Mouse (Mus musculus) midbrain, embryonic 13.5 days (tissue): ENCODE measurements around the gene Smarcc1. TPM values are rescaled to one million over a fixed set of nuclear protein-coding genes. Genes with fewer than 3 reads are reported as not detected.
"Not testable (repeated sequence)": the region's sequence is repeated elsewhere in the genome, so short reads cannot be mapped to it uniquely, and the experiment has no call there.

Source experiments
- ATAC-seq: fragments of 200-750 bp; cut with Nextera tagmentation; 2 replicates; pipeline ENCODE4 v1.8.0; 2017; ENCODE audit warnings: mild to moderate bottlenecking, moderate TSS enrichment, moderate library complexity
- H3K27ac ChIP-seq: fragments of 300-500 bp; sonication (generic); 2 replicates; pipeline ENCODE4 v1.5.1; 2015; ENCODE audit warnings: inconsistent platforms, mild to moderate bottlenecking, moderate library complexity
- H3K27me3 ChIP-seq: fragments of 300-500 bp; sonication (generic); 2 replicates; pipeline ENCODE4 v1.6.1; 2015; ENCODE audit warnings: mild to moderate bottlenecking, inconsistent platforms
- H3K36me3 ChIP-seq: fragments of 300-500 bp; sonication (generic); 2 replicates; pipeline ENCODE4 v1.6.1; 2015; ENCODE audit warnings: mild to moderate bottlenecking, inconsistent platforms
- H3K4me1 ChIP-seq: fragments of 300-500 bp; sonication (generic); replicated peaks from 2 replicates; pipeline ENCODE4 v1.6.1; 2015; ENCODE audit warnings: inconsistent platforms
- H3K4me2 ChIP-seq: fragments of 300-500 bp; sonication (generic); replicated peaks from 2 replicates; pipeline ENCODE4 v1.6.1; 2015; ENCODE audit warnings: moderate library complexity, mild to moderate bottlenecking, inconsistent platforms
- H3K4me3 ChIP-seq: fragments of 300-500 bp; sonication (generic); replicated peaks from 2 replicates; pipeline ENCODE4 v1.5.1; 2015; ENCODE audit warnings: mild to moderate bottlenecking, inconsistent platforms
- H3K9ac ChIP-seq: fragments of 300-500 bp; sonication (generic); replicated peaks from 2 replicates; pipeline ENCODE4 v1.6.1; 2015; ENCODE audit warnings: mild to moderate bottlenecking, inconsistent platforms
- H3K9me3 ChIP-seq: fragments of 300-500 bp; sonication (generic); 2 replicates; pipeline ENCODE4 v1.6.1; 2016; ENCODE audit warnings: mild to moderate bottlenecking, inconsistent platforms
- WGBS: fragments of 180-500 bp; shearing (Covaris S2); methylation state at CpG from one replicate; pipeline ENCODE4 v1.1.7; 2015; 5-methylcytosine and 5-hydroxymethylcytosine counted together
- polyA plus RNA-seq: library from polyadenylated mRNA; unstranded; fragments of >200 nt; fragmentation: Nextera tagmentation; extraction: Ambion mirVana; gene quantifications from 2 replicates; pipeline ENCODE4 v1.2.1, GENCODE M21; 2015

Smarcc1 gene
- polyA plus RNA-seq, 1 experiment from 2014 or later: 167 TPM

DNA sequence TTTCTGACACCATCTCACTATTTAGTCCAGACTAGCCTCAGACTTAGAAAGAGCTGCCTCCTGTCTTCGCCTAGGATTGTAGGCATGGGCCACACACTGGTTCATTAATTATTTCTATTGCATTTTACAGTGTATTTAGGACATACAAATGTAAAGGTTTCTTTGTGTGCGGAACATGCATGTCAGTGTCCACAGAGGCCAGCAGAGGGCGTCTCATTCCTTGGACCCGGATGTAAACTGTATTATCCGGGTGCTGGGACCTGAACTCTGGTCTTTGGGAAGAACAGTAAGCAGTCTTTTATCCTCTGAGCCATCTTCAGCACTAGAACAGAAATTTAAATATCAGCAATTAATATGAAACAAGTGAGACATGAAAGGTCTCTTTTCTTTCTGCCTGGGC is 16.7 kb downstream of the Smarcc1 start:
- no peak for ATAC-seq
- H3K27ac ChIP-seq: no peak overlapping the region

DNA sequence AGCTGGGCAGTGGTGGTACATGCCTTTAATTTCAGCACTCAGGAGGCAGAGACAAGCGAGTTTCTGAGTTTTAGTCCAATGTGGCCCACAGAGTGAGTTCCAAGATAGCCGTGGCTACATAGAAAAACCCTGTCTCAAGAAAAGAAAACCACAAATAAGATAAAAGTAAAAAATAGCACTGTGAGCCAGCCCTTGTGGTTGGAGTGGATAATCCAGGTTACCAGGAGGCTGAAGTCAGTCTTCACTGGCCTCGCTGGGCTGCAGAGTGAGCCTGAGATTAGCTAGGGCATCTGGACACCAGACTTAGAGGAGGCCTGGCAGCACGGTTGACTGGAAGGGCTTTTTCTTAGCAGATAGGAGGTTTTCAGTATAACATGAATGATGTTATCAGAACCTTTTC is 21.6 kb downstream of the Smarcc1 start:
- H3K4me1 ChIP-seq: peaks cover 24% of the 10 kb centered on the region
- H3K4me3 ChIP-seq: no peak overlapping the region
- peaks cover 70% of the 10 kb centered on the region for H3K36me3 ChIP-seq
- no peak overlapping the region for H3K9ac ChIP-seq
- H3K27ac ChIP-seq: no peak overlapping the region
- no peaks in the 10 kb centered on the region for H3K9me3 ChIP-seq
- H3K4me2 ChIP-seq: no peak overlapping the region
- no peaks in the 10 kb centered on the region for H3K27me3 ChIP-seq
- WGBS: 86% methylated on average over 4 of the region's 4 CpGs
- no peak for ATAC-seq

More for the DNA sequence above, 16.7 kb downstream of the Smarcc1 start:
- no peaks in the 10 kb centered on the region for H3K27me3 ChIP-seq
- peaks cover 29% of the 10 kb centered on the region for H3K36me3 ChIP-seq
- H3K9me3 ChIP-seq: no peaks in the 10 kb centered on the region
- peak overlapping the region; percentile 65 for H3K4me2 ChIP-seq
- H3K9ac ChIP-seq: no peak overlapping the region
- H3K4me3 ChIP-seq: peak overlapping the region; percentile 91
- peaks cover 45% of the 10 kb centered on the region for H3K4me1 ChIP-seq
- WGBS: 84% methylated on average over 5 of the region's 5 CpGs

DNA sequence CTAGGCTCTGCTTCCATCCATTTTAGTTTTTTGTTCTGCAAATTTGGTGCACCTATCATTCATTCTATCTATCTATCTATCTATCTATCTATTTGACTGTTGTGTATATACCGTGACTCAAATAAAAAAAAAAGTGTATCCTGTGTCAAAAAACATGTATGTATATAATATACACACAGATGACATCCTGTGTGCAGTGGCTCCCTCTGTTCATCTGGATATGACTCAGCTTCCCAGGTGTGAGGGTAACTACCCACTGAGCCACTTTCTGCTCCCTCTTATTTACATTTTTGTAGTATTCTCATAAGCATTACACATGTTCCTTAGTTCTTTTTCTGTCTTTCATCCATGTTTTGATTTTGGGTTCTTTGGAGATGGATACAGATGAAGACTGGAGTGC is 24.6 kb downstream of the Smarcc1 start:
- H3K4me1 ChIP-seq: no peaks in the 10 kb centered on the region
- no peak overlapping the region for H3K4me2 ChIP-seq
- WGBS: 93% methylated on average over 1 of the region's 1 CpGs
- no peaks in the 10 kb centered on the region for H3K27me3 ChIP-seq
- H3K36me3 ChIP-seq: peaks cover 71% of the 10 kb centered on the region
- H3K27ac ChIP-seq: no peak overlapping the region
- no peak for ATAC-seq
- no peak overlapping the region for H3K9ac ChIP-seq
- H3K9me3 ChIP-seq: no peaks in the 10 kb centered on the region
- no peak overlapping the region for H3K4me3 ChIP-seq

DNA sequence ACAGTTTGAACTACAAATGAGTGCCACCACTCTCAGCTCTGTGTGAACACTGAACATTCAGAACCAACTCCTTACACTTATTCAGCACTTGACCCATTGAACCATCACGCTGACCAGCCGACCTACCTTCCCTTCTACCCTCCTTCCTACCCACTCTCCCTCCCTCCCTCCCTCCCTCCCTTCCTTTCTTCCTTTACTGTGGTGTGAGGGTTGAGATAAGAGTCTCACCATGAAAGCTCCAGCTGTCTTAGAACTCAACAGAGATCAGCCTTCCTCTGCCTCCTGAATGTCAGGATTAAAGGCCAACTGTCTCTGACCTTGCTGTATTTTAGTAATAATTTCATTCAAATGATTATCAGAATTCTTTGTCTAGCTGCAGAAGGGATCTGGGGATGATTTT is 31.1 kb downstream of the Smarcc1 start:
- no peaks in the 10 kb centered on the region for H3K4me1 ChIP-seq
- H3K4me2 ChIP-seq: no peak overlapping the region
- no peak overlapping the region for H3K4me3 ChIP-seq
- no peak overlapping the region for H3K9ac ChIP-seq
- 76% methylated on average over 2 of the region's 2 CpGs for WGBS
- no peaks in the 10 kb centered on the region for H3K27me3 ChIP-seq
- H3K36me3 ChIP-seq: peaks cover 74% of the 10 kb centered on the region
- no peaks in the 10 kb centered on the region for H3K9me3 ChIP-seq
- H3K27ac ChIP-seq: no peak overlapping the region
- ATAC-seq: no peak

DNA sequence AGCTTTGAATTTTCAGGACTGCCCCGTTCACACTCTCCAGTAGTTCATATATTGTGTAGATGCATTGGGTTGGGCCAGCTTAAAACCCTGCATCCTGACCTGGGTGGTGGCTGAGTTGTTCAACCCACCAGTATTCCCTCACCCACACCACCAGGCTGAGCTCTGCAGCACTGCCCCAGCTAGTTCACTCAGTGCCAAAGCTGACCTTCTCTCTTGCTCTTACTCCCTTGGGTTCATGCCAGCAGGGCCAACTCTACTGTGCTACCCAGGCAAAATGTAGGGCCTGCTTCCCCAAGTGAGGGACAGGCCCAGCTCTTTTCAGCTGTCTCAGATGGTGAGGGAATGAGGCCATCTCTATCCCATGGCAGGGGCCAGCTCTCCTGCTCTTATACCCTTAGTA is 41.5 kb downstream of the Smarcc1 start:
- no peak for ATAC-seq
- H3K27me3 ChIP-seq: no peaks in the 10 kb centered on the region
- H3K4me2 ChIP-seq: no peak overlapping the region
- H3K4me3 ChIP-seq: no peak overlapping the region
- no peak overlapping the region for H3K27ac ChIP-seq
- peaks cover 67% of the 10 kb centered on the region for H3K36me3 ChIP-seq
- H3K9me3 ChIP-seq: no peaks in the 10 kb centered on the region
- H3K9ac ChIP-seq: no peak overlapping the region
- H3K4me1 ChIP-seq: no peaks in the 10 kb centered on the region
- 100% methylated on average over 1 of the region's 1 CpGs for WGBS

DNA sequence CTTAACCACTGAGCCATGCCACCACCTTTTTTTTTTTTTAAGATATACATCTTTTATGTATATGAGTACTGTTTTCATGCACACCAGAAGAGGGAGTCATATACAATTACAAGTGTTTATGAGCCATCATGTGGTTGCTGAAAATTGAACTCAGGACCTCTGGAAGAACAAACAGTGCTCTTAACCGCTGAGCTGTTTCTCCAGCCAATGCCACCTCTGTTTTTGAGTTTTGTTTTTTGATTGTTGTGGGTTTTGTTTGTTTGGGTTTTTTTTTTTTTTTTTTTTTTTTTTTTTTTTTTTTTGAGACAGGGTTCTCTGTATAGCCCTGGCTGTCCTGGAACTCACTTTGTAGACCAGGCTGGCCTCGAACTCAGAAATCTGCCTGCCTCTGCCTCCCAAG is 43.0 kb downstream of the Smarcc1 start:
- H3K4me3 ChIP-seq, H3K4me1 ChIP-seq, H3K9me3 ChIP-seq, H3K27ac ChIP-seq, H3K9ac ChIP-seq, H3K4me2 ChIP-seq, H3K27me3 ChIP-seq, ATAC-seq: not testable (repeated sequence)
- 93% methylated on average over 2 of the region's 2 CpGs for WGBS
- H3K36me3 ChIP-seq: peaks cover 68% of the 10 kb centered on the region

DNA sequence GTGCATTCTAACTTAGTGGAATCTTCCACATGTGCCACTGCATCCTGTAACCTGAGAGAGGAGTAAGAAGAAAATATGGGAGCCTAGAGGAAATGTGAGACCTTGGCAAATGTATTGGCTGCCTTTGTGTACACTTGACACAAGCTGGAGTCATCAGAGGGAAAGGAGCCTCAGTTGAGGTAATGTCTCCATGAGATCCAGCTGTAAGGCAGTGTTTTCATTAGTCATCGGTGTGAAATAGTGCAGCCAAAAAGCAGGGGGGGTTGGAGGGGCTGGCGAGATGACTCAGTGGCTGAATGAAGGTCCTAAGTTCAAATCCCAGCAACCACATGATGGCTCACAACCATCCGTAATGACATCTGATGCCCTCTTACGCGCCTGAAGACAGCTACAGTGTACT is 44.9 kb downstream of the Smarcc1 start:
- H3K9ac ChIP-seq: no peak overlapping the region
- H3K4me3 ChIP-seq: no peak overlapping the region
- H3K9me3 ChIP-seq: no peaks in the 10 kb centered on the region
- no peak overlapping the region for H3K4me2 ChIP-seq
- peaks cover 67% of the 10 kb centered on the region for H3K36me3 ChIP-seq
- 96% methylated on average over 5 of the region's 5 CpGs for WGBS
- no peaks in the 10 kb centered on the region for H3K4me1 ChIP-seq
- no peak overlapping the region for H3K27ac ChIP-seq
- no peak for ATAC-seq
- H3K27me3 ChIP-seq: no peaks in the 10 kb centered on the region

DNA sequence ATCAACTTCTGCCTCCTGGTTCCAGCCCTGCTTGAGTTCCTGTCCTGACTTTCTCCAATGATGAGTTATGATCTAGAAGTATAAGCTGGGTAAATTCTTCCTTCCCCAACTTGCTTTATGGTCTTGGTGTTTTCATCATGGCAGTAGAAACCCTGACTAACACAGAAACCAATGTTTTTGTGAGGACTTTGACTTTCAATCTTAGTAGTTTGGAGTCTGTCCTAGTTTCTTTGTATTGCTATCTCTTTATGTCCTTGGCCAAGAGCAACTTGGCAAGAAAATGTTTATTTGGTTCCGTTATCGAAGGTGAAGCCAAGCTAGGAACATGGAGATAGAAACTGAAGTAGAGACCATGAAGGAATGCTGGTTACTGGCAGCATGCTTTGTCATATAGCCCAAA is 45.6 kb downstream of the Smarcc1 start:
- Histone ChIP-seq H3K4me1 (no peaks in the 10 kb centered on the region), H3K36me3 (peaks cover 67% of the 10 kb centered on the region), H3K4me3 (no peak overlapping the region), H3K27me3 (no peaks in the 10 kb centered on the region), H3K9me3 (no peaks in the 10 kb centered on the region), H3K9ac (no peak overlapping the region), H3K27ac (no peak overlapping the region), H3K4me2 (no peak overlapping the region)
- no peak for ATAC-seq
- 95% methylated on average over 2 of the region's 2 CpGs for WGBS

DNA sequence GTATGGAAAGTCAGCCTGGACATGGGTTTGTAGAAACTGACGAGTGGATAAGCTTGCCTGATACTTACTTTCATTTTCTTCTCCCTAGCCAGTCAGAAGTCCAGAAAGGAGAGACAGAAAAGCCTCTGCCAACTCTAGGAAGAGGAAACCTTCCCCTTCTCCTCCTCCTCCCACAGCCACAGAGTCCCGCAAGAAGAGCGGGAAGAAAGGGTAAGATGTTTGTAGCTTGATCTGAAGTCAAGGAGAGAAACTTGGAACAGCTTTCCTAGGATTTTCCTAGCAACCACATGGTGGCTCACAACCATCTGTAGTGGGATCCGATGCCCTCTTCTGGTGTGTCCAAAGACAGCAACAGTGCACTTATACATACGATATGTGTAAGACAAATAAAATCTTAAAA is 53.4 kb downstream of the Smarcc1 start:
- Histone ChIP-seq H3K27me3 (no peaks in the 10 kb centered on the region), H3K4me1 (no peaks in the 10 kb centered on the region), H3K9ac (no peak overlapping the region), H3K9me3 (no peaks in the 10 kb centered on the region), H3K4me3 (no peak overlapping the region), H3K36me3 (peaks cover 76% of the 10 kb centered on the region), H3K27ac (no peak overlapping the region), H3K4me2 (no peak overlapping the region)
- WGBS: 89% methylated on average over 5 of the region's 5 CpGs
- ATAC-seq: no peak

DNA sequence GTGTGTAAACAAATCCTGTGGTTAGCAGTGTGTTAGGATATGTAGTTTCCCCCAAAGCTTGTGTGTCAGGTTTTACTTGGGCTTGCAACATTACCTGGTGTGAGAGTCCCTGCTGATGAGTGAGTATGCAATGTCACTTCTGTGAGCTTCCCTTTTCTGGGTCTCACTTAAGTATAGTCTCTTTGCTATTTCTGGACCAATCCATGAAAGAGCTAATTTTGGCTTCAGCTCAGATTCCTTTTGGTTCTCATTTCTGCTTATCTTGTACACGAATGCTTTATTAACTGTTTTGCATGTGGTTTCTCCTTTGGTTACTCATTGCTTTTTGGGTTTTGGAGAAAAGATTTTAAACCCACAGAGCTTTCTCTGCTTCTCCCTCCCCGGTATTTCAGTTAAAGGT is 82.4 kb downstream of the Smarcc1 start:
- 96% methylated on average over 2 of the region's 2 CpGs for WGBS
- no peaks in the 10 kb centered on the region for H3K4me1 ChIP-seq
- H3K27me3 ChIP-seq: no peaks in the 10 kb centered on the region
- no peak overlapping the region for H3K4me3 ChIP-seq
- peaks cover 73% of the 10 kb centered on the region for H3K36me3 ChIP-seq
- H3K9me3 ChIP-seq: no peaks in the 10 kb centered on the region
- no peak overlapping the region for H3K27ac ChIP-seq
- H3K9ac ChIP-seq: no peak overlapping the region
- ATAC-seq: no peak
- no peak overlapping the region for H3K4me2 ChIP-seq

DNA sequence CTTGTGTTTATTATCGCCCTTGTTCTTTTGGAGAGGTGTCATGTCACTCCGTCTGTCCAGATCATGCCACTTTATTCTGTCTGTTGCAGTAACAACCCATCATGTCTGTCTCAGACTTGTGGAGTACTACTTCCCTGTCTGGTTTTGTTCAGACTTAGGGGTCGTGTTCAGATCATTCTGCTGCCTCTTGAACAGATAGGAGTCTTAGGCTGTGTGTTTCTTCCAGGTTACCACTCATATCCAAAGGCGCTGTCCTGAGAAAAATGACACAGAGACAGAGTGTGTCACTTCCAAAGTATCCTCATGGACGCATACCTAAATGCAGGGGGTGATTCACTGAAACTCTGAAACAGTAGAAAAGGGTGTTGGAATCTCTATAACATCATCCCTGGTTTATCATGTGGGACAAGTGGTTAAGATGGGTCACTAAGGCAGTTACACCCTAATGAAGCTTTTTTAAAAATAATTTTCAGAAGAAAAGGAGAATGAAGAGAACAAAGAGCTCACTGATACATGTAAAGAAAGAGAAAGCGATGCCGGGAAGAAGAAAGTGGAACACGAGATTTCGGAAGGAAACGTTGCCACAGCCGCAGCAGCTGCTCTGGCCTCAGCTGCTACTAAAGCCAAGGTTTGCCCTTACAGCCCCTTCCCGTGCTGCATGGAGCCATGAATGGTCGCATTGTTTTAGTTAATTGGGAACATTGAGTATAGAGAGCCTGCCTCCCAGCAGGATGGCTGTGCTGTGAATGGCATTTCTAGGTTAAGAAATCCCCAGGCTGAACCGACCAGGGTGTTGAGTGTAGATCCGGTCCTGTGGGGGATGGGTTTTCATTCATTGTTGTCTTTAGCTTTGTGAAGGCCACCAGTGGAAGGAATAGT is 88.3 kb downstream of the Smarcc1 start:
- WGBS: 23% methylated on average over 15 of the region's 15 CpGs
- Histone ChIP-seq H3K27me3 (no peaks in the 10 kb centered on the region), H3K4me2 (0 out of 2 replicates have a peak overlapping the region, but pooled peaks have one; percentile 0), H3K9ac (peak overlapping the region; percentile 19; the same call in 1 of the 2 replicates), H3K36me3 (peaks cover 75% of the 10 kb centered on the region), H3K4me1 (peaks cover 16% of the 10 kb centered on the region), H3K27ac (peak overlapping the region; percentile 84), H3K4me3 (no peak overlapping the region), H3K9me3 (no peaks in the 10 kb centered on the region)
- ATAC-seq: peak; percentile 94

DNA sequence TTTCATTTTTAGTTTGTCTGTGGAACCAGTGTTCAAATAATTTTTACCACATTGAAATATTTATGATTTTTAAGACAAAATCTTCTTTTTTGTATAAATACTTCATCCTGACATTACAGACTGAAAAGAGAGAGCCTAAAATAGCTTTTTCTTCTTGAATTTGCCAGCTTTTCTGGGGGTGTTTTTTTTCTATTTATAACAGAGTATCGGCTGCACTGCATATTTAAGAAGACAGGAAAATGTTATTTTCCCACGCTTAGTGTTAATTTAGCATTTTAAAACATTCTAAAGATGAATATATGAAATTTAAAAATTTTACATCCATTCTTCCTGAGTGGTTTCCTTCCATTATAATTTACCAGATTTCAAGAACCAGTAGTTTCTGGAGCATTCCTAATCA is 88.9 kb downstream of the Smarcc1 start:
- H3K4me2 ChIP-seq: no peak overlapping the region
- WGBS: 74% methylated on average over 2 of the region's 2 CpGs
- peaks cover 16% of the 10 kb centered on the region for H3K4me1 ChIP-seq
- H3K27me3 ChIP-seq: no peaks in the 10 kb centered on the region
- H3K4me3 ChIP-seq: no peak overlapping the region
- no peaks in the 10 kb centered on the region for H3K9me3 ChIP-seq
- peaks cover 77% of the 10 kb centered on the region for H3K36me3 ChIP-seq
- peak overlapping the region; percentile 84 for H3K27ac ChIP-seq
- ATAC-seq: no peak
- H3K9ac ChIP-seq: no peak overlapping the region

DNA sequence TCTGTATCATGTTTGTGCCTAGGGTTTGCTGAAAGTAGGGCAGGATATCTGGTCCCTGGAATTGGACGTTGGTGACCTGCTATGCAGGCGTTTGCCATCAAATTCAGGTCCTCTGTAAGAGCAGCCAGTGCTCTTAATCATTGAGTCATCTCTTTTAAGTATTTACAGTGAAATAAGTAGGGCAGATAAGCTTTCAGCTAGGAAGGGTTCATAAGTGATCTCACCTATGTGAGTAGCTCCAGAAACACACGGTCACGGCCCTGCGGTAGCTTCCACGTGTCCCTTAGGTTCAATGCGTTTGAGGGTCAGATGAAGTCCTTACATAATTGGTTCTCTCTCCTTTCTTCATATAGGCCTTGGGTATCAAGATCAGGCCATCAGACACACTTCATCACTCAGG is 90.8 kb downstream of the Smarcc1 start:
- Histone ChIP-seq H3K9me3 (no peaks in the 10 kb centered on the region), H3K4me1 (peaks cover 16% of the 10 kb centered on the region), H3K27ac (no peak overlapping the region), H3K4me2 (no peak overlapping the region), H3K36me3 (peaks cover 79% of the 10 kb centered on the region), H3K27me3 (no peaks in the 10 kb centered on the region), H3K4me3 (no peak overlapping the region), H3K9ac (no peak overlapping the region)
- no peak for ATAC-seq
- WGBS: 74% methylated on average over 7 of the region's 7 CpGs
